Mouse (Mus musculus): Measurements from ENCODE around the gene Pbsn. TPM values are rescaled to one million over a fixed set of nuclear protein-coding genes. Genes with fewer than 3 reads are reported as not detected.
A peak's percentile ranks its signal among the peaks of the same experiment; 100 is the strongest.

The Pbsn gene
- polyA plus RNA-seq, 1 experiment from 2014 or later: not detected

- ATAC-seq (ENCODE audit: low FRiP score): peak; percentile 77
Observed at GRCm38 (mm10) chrX:77794962-77795857, 58.2 kb downstream of the Pbsn start.

GRCm38 (mm10) chrX:77788675-77789074 is 64.7 kb downstream of the Pbsn start:
- H3K4me1 ChIP-seq: no peaks in the 10 kb centered on the region
- H3K4me3 ChIP-seq (replicated peaks): no peak overlapping the region
- 83% methylated on average over 3 of the region's 3 CpGs for WGBS
- no peak for ATAC-seq (ENCODE audit: low FRiP score)
- no peaks in the 10 kb centered on the region; the same call in 1 of the 2 replicates for H3K36me3 ChIP-seq (replicated peaks)
- no peaks in the 10 kb centered on the region for H3K27me3 ChIP-seq
- no peak overlapping the region for H3K9ac ChIP-seq
- H3K9me3 ChIP-seq: no peaks in the 10 kb centered on the region
- H3K27ac ChIP-seq: no peak overlapping the region
- no peak overlapping the region for H3K4me2 ChIP-seq

More at GRCm38 (mm10) chrX:77794962-77795857, 58.2 kb downstream of the Pbsn start:
- Histone ChIP-seq H3K9ac (peak overlapping the region; percentile 57), H3K36me3 (replicated peaks) (no peaks in the 10 kb centered on the region), H3K4me2 (peak overlapping the region; percentile 62), H3K4me3 (replicated peaks) (peak overlapping the region; percentile 57), H3K27me3 (no peaks in the 10 kb centered on the region), H3K27ac (peak overlapping the region; percentile 31), H3K9me3 (no peaks in the 10 kb centered on the region), H3K4me1 (0 out of 2 replicates have a peak, but pooled peaks cover 2% of the 10 kb centered on the region)
- WGBS: 20% methylated on average over 55 of the region's 61 CpGs

Other genes starting within 250 kb of the Pbsn start
- 21.5 and 22.6 TPM in 2 replicates for gene Prkx, start 57.3 kb downstream of the Pbsn start, polyA plus RNA-seq (2016; fragmentation: Nextera tagmentation; extraction: Ambion mirVana)
- not detected in 2 replicates for gene Gm14744, start 11.1 kb upstream of the Pbsn start, polyA plus RNA-seq (2016; fragmentation: Nextera tagmentation; extraction: Ambion mirVana)
- not detected in 2 replicates for gene 5430402E10Rik, start 71.4 kb upstream of the Pbsn start, polyA plus RNA-seq (2016; fragmentation: Nextera tagmentation; extraction: Ambion mirVana)
- gene Obp1a, start 237.8 kb upstream of the Pbsn start, polyA plus RNA-seq (2016; fragmentation: Nextera tagmentation; extraction: Ambion mirVana): not detected in 2 replicates